Mouse (Mus musculus): ENCODE data around the gene Slc7a14. TPM values are rescaled to one million over a fixed set of nuclear protein-coding genes. Genes with fewer than 3 reads are reported as not detected.

Gene Slc7a14
- total RNA-seq, 4 experiments from 2014 or later = 0.02 to 0.05 (median 0.05) TPM; not detected in 1

DNA sequence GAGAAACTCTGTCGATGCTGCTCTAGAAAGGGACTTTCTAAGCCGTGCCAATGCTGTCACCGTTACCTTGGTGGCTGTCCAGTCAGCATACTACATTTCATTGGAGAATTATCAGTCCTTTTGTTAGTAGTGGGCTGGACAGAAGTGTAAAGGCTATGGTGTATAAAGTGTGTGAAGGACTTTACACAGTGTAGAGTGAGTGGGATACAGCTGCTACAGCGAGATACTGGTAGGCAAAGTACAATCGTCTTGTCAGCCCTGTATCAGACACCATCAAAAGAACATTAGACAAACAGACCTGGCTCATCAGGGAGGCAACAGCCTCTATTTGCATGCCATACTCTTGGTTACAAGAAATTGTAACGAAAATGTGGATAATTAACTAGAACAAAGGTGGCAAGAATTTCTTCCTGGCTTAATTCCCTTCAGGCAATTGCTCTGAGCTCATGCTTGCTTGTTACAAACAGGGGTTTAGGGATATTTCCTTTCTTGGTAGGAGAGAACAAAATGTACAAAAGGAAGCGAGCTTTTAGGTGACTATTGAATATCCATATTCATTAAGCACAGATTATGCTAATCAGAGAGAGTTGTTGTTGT is 48.7 kb downstream of the Slc7a14 start:
- no peak for DNase-seq (ENCODE audit: low spot score in 2 of 2)

DNA sequence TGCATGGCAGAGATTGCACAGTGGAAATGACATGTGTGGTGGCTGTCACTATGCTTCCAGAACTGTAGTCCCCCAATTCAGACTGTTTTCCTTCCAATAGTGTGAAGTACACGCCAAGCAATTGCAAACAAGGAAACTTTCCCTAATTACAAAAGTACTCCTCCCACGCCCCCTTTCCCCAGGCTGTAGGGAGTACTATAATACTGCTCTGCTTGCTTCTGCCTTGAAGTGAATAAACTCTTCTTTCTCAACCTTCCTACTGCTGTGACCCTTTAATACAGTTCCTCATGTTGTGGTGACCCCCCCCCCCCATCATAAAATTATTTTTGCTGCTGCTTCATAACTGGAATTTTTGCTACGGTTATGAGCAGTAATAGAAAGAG is 49.2 kb downstream of the Slc7a14 start:
- no peak for DNase-seq (ENCODE audit: low spot score in 2 of 2)

DNA sequence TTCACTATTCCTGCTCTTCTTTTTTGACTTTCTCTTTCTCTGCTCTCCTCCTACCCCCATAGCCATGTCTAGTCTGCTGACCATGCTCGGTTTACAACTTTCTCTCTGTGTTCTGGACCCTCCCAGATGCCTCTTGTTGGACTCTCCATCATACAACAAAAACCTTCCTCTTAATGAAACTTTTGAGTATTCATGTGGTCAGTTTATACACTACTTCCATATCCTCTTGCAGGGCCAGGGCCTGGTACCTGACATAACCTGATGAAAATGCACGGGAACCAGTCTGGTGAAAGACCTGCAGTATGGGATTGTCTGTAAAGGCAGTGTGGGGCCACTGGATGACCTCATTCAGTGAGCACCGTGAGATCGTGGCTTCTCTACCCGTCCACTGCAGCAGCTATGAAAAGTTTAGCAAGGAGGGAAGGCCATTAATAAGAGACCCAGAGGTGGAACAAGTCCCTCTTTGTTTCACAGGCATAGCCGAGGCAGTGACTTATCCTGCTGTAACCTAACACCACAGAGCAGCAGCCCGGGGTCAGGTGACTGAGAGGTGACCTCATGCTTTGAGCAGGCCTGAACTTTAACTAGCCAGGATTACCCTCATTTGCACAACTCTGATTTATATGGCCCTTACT is 49.7 kb downstream of the Slc7a14 start:
- DNase-seq (ENCODE audit: low spot score in 2 of 2) = peak in 1 of 2 experiments; percentile 8

DNA sequence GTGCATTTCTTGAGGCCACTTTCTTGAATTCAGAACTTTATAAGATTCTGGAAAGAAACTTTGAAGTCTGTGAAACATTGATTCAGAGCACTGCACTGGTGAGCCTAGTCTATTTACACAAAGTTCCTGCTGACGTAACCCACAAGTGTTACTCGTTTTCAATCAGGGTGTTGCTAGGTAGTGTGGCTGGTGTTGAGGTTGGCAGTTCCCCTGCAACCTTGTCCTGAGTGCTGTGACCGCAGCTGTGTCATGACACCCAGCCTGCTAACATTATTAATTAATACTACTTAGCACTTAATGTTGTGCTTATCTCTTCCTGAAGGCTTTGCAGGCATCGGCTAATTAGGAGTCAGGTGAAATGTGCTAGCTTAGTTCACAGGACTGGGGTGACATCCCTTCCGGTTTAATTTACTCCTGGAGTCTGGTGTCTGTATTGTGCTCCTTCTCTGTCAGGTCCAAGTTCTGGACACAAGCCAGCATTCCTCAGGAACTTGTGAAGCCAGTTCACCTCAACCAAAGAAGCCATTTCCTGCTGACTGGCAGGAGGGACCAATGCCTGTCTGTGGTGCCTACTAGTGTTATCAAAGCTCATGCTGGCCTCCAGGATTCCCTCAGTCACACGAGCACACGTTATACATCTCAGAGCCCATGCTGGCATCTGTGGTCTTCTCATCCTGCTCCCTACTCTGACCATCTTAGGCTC is 50.5 kb downstream of the Slc7a14 start:
- DNase-seq (ENCODE audit: low spot score in 2 of 2) = no peak

DNA sequence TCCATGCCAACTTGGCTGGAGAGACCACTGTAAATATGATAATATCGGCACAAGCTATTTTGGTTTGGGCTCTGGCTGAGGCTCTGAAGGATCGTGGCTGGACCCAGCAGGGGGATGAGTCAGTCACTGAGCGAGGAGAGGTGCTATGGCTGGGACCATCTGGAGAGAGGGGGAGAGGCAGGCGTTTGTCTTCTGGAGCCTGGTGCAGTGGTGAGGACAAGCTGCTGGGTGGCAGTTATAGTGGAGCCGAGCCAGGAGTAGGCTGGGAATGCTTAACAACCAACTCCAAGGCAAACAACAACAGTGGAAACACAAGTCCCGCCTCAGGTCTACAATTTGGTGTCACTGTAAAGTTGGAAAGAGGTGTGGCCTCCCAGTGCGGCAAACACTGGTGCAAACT is 55.8 kb downstream of the Slc7a14 start:
- no peak for DNase-seq (ENCODE audit: low spot score in 2 of 2)

DNA sequence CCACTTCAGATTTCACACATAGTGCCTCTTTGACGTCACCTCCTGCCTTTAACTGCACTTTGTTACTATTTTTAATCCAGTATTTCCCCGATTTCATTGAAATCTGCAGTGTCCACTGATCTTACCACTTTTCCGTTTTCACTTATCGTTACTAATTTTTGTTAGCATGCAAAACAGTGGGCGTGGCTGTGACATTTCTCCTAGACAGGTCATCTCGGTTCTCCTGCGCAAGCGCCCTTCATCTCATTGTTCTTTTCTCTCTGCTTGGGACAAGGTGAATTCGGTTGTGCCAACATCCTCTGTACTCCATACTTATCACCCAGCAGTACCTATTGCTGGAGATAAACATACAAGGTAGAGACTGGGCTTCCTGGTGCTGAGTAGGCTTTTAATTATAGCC is 56.3 kb downstream of the Slc7a14 start:
- no peak for DNase-seq (ENCODE audit: low spot score in 2 of 2)

DNA sequence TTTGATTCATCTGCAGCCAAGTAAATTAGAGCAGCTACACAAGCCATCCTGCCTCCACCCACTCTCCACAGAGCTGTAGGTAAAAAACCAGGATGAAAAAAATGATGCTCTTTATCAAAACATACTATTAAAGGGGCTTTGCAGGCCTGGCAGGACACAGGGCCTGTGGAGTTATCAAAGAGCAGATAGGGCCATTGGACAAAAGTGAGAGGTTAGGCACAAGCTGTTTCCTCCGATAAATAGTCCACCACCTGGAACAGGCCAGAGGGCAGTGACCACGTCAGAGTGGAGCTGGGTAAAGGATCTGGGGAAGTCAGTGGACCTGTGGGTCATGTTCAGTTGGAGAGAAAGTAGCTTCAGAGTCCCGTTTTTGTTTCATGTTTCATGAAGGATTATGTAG is 57.6 kb downstream of the Slc7a14 start:
- DNase-seq (ENCODE audit: low spot score in 2 of 2) = no peak

DNA sequence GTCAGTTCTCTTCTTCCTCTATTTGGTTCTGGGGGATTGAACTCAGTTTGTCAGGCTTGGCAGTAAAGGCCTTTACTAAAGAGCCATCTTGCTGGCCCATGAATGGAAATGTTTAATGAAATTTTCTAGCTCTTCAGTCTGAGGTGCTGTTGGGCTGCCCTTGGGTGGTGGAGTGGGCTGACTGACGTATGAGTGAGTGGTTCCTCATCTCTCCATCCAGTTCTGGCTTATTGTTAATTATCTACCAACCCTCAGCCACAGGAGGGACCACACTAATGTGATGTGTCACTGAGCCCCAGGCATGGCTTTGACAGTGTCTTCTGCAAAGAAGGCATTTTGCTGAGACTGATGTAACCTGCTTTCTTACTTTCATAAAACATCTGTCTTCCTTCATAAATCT is 66.7 kb downstream of the Slc7a14 start:
- no peak for DNase-seq (ENCODE audit: low spot score in 2 of 2)

DNA sequence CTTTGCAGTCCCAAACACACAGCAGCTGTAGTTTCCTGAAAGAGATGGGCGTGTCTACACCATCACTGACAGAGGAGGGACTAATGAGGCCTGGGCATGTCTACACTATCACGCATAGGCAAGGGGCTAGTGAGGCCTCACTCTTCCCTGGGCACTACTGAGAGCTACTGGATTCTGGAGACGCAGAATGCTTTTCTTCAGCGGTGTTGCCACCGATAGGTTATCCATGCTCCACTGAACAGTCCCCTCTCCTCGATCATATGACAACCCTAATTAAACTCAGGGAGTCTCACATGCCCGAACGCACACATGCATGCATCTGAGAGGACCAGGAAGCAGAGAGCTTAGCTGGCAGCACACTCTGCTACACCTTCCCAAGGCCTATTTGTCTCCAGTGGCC is 69.3 kb downstream of the Slc7a14 start:
- no peak for DNase-seq (ENCODE audit: low spot score in 2 of 2)

DNA sequence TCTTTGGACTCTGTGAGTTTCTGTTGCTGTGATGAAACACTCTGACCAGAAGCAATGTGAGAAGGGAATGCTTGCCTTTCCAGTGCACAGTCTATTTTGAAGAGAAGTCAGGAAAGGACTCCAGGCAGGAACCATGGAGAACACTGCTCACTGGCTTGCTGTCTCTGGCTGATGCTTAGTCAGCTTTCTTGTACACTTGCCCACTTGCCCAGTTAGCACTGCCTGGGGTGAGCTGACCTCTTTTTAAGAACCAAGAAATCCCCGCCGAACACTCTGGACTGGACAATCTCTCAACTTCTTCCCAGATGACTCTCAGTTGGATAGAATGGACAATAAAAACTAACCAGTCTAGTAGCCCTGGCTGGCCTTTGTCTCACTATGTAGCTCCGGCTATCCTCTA is 70.5 kb downstream of the Slc7a14 start:
- no peak for DNase-seq (ENCODE audit: low spot score in 2 of 2)

DNA sequence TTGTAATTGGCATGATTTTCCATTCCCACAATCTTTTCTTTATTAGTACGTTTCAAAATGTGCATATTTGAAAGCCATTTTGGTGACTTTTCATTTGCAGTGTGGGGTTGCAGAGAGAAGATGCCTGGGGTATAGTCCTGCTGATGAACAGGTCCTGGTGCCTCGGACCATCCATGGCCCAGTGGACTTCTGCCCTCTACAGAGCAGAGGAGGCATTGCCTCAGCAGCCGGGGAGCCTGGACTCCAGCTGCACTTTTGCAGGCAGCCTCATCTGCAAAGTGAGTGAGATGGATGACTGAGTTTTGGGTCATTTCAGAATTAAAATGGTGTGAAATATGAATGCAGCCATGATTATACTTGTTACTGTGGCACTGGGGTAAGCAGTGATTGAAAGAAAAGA is 72.2 kb downstream of the Slc7a14 start:
- DNase-seq (ENCODE audit: low spot score in 2 of 2) = no peak

DNA sequence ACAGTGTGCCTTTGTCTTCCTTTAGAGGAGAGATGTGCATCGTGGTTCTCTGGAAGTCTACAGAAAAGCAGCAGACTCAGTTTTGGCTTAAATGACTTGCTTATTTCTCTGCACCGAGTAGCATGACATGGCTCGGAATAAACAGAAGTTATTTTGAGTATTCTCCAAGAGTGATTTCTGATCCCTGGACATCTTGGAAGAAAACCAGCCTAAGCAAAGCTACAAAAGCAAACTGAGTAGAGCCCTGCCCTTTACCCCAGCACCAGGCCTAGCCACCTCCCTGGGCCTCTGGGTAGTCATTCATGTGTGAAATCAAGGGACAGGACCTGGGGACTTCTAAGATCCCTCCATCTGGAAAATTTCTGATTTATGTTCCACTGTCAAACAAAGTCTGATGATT is 74.0 kb downstream of the Slc7a14 start:
- no peak for DNase-seq (ENCODE audit: low spot score in 2 of 2)

DNA sequence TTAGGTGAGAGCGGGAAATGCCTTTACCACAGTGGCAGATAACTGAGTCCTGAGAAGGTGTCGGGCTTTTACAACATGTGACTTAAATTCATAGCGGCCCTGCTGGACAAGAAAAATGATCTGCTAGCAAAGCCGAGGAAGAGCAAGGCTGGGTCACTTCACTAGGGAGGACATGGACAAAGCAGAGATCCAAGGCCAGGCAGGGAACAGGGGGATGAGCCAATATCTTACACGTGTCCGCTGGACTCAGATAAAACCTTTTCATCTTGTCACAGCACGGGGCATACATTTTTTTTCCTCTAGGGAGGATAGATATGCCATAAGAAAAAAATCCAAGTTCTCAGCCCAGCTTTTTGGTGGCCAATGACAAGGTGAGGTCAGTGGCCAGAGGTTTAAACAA is 75.8 kb downstream of the Slc7a14 start:
- DNase-seq (ENCODE audit: low spot score in 2 of 2) = no peak

DNA sequence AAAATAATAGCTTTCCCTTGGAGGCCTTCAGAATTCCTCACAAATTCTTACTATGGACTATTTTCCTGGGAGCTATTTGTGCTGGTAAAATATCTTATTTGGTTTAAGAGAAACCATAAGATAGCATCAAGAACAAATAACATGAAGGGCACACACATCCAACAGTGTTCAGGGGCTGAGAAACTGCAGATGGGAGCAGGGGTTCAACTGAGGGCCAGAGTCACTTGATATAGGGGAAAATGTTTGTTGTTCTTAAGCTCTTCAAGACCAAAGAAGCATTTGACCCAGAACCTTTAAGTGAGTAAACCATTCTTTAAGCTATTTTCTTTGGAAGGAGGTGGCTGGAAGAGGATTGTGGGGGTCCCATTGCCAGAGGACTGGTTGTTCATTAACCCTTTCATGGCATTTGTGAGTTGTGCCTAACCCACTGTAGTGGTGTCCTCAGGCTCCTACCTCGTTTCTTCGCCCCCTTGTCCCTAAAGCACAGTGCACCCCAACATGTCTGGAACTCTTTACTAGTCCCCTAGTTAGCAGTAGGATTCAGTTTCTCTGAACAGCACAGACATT is 76.3 kb downstream of the Slc7a14 start:
- DNase-seq (ENCODE audit: low spot score in 2 of 2) = no peak

DNA sequence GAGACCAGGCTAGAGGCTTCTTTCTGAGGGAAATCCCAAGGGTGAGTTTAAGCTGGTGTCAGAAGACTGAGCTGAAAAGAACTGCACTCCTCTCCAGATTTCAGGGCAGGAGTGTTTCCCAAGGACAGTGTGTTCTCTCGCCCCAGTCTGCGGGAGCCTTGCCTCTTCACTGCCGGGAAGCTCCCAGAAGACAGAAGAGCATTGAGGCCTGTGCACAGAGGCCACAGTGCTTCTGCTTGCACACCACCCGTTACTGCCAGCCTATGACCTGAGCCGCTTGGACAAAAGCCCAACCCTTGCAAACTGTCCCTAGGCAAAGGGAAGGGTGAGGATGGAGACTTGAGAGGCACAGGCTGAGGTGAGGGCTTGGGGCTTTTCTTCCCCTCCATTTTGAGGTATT is 80.9 kb downstream of the Slc7a14 start:
- no peak for DNase-seq (ENCODE audit: low spot score in 2 of 2)

DNA sequence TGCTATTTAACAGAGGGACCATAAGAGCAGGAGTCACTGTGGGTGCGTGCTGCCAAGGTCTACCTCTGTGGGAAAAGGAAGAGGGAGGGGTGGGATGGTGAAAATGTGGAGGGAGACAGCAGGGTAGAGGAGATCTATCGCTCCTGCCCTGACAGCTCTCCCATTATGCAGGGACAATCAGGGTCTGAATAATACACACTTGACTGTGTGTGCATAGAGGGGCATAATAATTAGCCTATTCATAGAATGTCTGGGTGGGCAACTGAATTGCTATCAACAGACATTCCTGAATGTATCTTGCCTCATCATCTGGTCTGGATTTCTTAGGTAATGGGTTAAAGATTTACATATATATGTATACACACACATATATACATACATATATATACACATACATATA is 81.7 kb downstream of the Slc7a14 start:
- no peak for DNase-seq (ENCODE audit: low spot score in 2 of 2)

DNA sequence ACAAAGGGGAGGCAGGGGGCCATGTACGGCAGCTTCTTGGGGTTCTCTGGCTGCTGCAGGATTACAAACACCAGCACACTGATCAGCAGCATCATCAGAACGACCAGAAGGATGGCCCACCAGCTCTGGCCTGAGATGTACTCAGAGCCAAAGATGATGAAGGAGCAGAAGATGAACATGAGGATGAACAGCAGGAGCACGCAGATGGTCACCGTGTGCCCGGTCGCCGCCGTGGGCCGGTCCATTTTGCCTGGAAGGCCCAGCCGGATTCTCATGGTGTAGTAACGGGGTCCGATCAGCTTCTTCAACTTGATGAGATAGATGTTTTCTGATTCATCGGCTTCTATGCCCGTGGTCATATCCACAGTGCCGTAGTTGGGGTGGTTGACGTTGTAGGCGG is 86.6 kb downstream of the Slc7a14 start:
- DNase-seq (ENCODE audit: low spot score in 2 of 2) = no peak

DNA sequence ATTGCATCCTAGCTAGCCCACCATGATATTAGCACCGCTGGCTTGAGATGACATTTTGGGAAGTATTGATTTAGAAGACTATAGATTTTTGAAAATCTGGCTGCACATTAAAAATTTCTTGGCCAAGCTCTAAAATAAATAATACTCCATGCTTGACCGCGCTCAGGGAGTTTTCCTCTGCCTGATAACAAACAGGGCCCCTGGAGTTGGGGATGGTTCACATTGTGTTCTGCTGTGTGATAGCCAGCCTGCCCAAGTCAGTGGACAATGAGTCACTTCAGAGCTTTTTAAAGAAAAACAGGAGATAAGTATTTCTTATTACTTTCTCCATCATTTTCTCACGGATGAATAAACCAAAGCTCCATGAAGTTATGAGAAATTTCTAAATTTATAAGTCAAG is 90.1 kb downstream of the Slc7a14 start:
- DNase-seq (ENCODE audit: low spot score in 2 of 2) = no peak

DNA sequence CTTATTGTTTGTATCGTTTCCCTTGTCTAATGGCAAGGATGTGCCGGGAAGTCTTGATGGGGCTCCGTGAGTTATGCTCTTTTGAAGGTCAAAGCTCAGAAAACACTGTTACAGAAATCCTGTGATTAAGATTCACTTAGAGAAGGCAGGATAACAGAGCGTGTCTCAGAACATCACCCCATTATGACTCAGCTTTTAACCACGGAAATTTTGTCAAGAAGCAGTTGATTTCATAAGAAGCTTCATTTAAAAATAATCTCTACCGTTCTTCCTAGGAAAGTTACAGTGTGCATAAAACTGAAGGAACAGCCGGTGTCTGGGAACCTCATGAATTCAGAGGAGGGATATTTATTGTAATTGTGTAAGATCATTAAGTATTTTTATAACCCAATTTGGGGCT is 90.7 kb downstream of the Slc7a14 start:
- DNase-seq (ENCODE audit: low spot score in 2 of 2) = no peak

DNA sequence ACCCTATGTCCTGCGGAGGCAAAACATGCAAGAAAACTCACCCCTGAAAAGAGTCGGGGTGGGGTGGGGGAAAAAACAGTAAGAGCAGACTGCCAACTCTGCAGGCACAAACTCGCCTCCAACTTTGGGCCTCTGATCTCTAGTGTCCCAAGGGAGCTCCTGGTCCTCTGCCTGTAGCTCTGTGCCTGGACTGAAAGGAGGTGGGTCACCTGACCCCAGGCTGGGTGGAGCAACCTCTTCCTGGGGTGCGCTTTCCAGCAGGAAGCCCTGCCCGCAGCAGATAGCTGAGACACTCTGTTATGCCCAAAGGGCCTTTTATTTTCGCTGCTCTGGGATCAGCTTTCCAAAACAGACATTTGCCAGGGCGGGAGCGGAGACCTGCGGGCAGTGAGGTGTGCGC is 92.7 kb downstream of the Slc7a14 start:
- no peak for DNase-seq (ENCODE audit: low spot score in 2 of 2)

DNA sequence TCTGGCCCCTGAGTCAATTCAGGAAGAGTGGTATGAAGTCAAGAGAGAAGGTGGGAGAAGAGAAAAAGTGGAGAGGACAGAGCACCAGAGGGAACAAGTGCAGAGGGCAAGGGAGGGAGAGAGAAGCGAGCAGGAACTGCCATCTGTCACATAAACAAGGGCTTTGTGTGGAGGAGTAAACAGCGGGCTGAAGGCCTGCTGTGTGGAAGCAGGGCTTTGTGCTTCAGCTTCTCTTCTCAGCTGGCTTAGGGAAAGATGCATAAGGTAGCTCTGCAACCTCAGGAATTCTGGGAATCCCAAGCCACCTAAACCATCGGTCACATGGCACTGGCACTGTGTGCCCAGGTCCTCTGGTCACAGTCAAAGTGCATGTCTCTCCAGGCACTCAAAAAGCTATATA is 96.4 kb downstream of the Slc7a14 start:
- DNase-seq (ENCODE audit: low spot score in 2 of 2) = no peak

DNA sequence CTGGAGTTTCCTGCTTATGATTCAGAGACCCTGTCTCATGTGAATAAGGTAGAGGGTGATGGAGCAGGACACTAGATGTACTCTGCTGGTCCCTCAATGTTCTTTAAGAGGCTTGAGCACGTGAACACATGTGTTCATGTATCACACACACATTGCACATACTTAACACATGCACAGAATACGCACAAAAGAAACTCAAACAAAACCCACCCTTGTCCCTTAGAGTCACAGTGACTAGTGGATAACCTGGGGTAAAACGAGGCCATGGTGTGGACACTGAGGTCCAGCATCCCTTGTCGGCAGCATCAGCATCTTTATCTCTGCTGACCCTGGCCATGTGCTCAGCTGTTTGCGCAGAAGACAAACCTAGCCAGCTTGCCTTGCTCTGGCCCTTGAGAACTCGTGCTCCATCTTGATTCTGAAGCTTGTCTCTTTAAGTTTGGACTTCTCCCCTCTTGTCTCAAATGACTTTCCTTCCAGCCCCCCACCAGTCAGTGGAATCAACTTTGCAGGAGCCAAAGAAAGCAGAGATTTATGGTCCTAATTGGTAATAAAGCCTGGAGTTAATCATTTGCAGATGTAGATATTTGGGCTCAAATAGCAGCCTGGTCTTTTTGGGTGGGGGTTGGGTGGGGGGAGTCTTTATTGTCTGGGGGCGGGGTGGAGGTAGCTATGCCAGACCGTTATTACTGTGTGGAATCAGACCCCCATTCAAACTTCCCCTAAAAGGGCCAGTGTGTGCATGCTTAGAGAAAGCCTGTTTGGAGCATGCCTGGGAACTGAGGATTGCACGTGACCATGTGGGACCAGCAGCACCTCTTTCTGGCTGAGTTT is 97.8 kb downstream of the Slc7a14 start:
- DNase-seq (ENCODE audit: low spot score in 2 of 2) = no peak
